Mouse (Mus musculus) testis, adult 2 months (tissue): ENCODE results near the gene Ppp4r3a. TPM values are rescaled to one million over a fixed set of nuclear protein-coding genes. Genes with fewer than 3 reads are reported as not detected.

Source experiments
- H3K27ac ChIP-seq: fragments of 200-500 bp; 2 replicates; pipeline ENCODE4 v1.5.1; 2012; ENCODE audit warnings: low read depth, low read length; ENCODE audit not compliant: control insufficient read depth, insufficient read depth
- H3K27me3 ChIP-seq: fragments of 200-500 bp; 2 replicates; pipeline ENCODE4 v1.6.1; 2012; ENCODE audit warnings: mild to moderate bottlenecking, low read length, moderate library complexity; ENCODE audit not compliant: control insufficient read depth, insufficient read depth
- H3K36me3 ChIP-seq: fragments of 200-500 bp; 2 replicates; pipeline ENCODE4 v1.6.1; 2012; ENCODE audit warnings: mild to moderate bottlenecking, low read length; ENCODE audit not compliant: control insufficient read depth, insufficient read depth
- H3K4me1 ChIP-seq: fragments of 200-500 bp; 2 replicates; pipeline ENCODE4 v1.6.1; 2012; ENCODE audit warnings: low read length; ENCODE audit not compliant: control insufficient read depth, insufficient read depth
- H3K4me3 ChIP-seq: fragments of 200-500 bp; 2 replicates; pipeline ENCODE4 v1.5.1; 2012; ENCODE audit warnings: low read depth, mild to moderate bottlenecking, low read length, moderate library complexity, mixed read lengths; ENCODE audit not compliant: control insufficient read depth
- CTCF ChIP-seq: fragments of 200-500 bp; IDR thresholded peaks from 2 replicates; pipeline ENCODE4 v1.5.1; 2012; ENCODE audit warnings: low read depth, mild to moderate bottlenecking, inconsistent platforms, low read length, moderate library complexity; ENCODE audit not compliant: control insufficient read depth, insufficient read depth, insufficient replicate concordance
- POLR2A ChIP-seq: fragments of 200-500 bp; IDR thresholded peaks from 2 replicates; pipeline ENCODE4 v1.6.1; 2012; ENCODE audit warnings: low read depth, mild to moderate bottlenecking, inconsistent platforms, low read length, moderate library complexity; ENCODE audit not compliant: control insufficient read depth
- polyA plus RNA-seq: library from polyadenylated mRNA; depleted of rRNA; stranded (reverse); fragments of >200 nt; gene quantifications from 2 replicates; pipeline ENCODE4 v1.2.3, GENCODE M21; 2012

Gene Ppp4r3a
- polyA plus RNA-seq, 1 experiment, result 9.8 TPM

- Histone ChIP-seq H3K27ac (no peak overlapping the region), H3K4me1 (no peaks in the 10 kb centered on the region; the same call in 1 of the 2 replicates), H3K36me3 (no peaks in the 10 kb centered on the region; the same call in none of the 2 replicates), H3K4me3 (no peak overlapping the region), H3K27me3 (no peaks in the 10 kb centered on the region)
- no peak for TF ChIP-seq CTCF
- TF ChIP-seq POLR2A, result no peak
Observed at GRCm38 (mm10) chr12:101022353-101022752, 61.1 kb downstream of the Ppp4r3a start.

GRCm38 (mm10) chr12:101021484-101022226, 61.8 kb downstream of the Ppp4r3a start:
- Histone ChIP-seq H3K36me3 (no peaks in the 10 kb centered on the region; the same call in none of the 2 replicates), H3K27ac (no peak overlapping the region), H3K4me3 (no peak overlapping the region), H3K27me3 (no peaks in the 10 kb centered on the region), H3K4me1 (no peaks in the 10 kb centered on the region; the same call in 1 of the 2 replicates)
- no peak for TF ChIP-seq POLR2A
- TF ChIP-seq CTCF, result no peak

- no peaks in the 10 kb centered on the region; the same call in 1 of the 2 replicates for H3K36me3 ChIP-seq
- H3K27me3 ChIP-seq, result no peaks in the 10 kb centered on the region
- H3K4me3 ChIP-seq, result no peak overlapping the region
- no peak for TF ChIP-seq CTCF
- TF ChIP-seq POLR2A, result no peak
- no peak overlapping the region for H3K27ac ChIP-seq
- no peaks in the 10 kb centered on the region for H3K4me1 ChIP-seq
Observed at GRCm38 (mm10) chr12:101020210-101021015, 63.1 kb downstream of the Ppp4r3a start.

- H3K36me3 ChIP-seq, result no peaks in the 10 kb centered on the region; the same call in 1 of the 2 replicates
- TF ChIP-seq POLR2A (no peak), CTCF (no peak)
- no peak overlapping the region for H3K27ac ChIP-seq
Observed at GRCm38 (mm10) chr12:101019443-101019842, 64.1 kb downstream of the Ppp4r3a start.

GRCm38 (mm10) chr12:101019031-101019430, 64.5 kb downstream of the Ppp4r3a start:
- no peaks in the 10 kb centered on the region; the same call in 1 of the 2 replicates for H3K36me3 ChIP-seq
- no peak overlapping the region for H3K27ac ChIP-seq
- H3K4me3 ChIP-seq, result no peak overlapping the region
- H3K27me3 ChIP-seq, result no peaks in the 10 kb centered on the region
- H3K4me1 ChIP-seq, result no peaks in the 10 kb centered on the region
- TF ChIP-seq POLR2A, result no peak
- no peak for TF ChIP-seq CTCF

More at GRCm38 (mm10) chr12:101019443-101019842, 64.1 kb downstream of the Ppp4r3a start:
- H3K4me1 ChIP-seq, result no peaks in the 10 kb centered on the region
- H3K4me3 ChIP-seq, result no peak overlapping the region
- no peaks in the 10 kb centered on the region for H3K27me3 ChIP-seq

GRCm38 (mm10) chr12:101017971-101018371, 65.5 kb downstream of the Ppp4r3a start:
- no peaks in the 10 kb centered on the region; the same call in 1 of the 2 replicates for H3K36me3 ChIP-seq
- TF ChIP-seq POLR2A (no peak), CTCF (no peak)
- H3K4me3 ChIP-seq, result no peak overlapping the region
- H3K27me3 ChIP-seq, result no peaks in the 10 kb centered on the region
- H3K27ac ChIP-seq, result no peak overlapping the region
- H3K4me1 ChIP-seq, result no peaks in the 10 kb centered on the region

GRCm38 (mm10) chr12:101016412-101016928, 67.0 kb downstream of the Ppp4r3a start:
- Histone ChIP-seq H3K27ac (no peak overlapping the region), H3K4me3 (no peak overlapping the region), H3K36me3 (no peaks in the 10 kb centered on the region), H3K27me3 (no peaks in the 10 kb centered on the region), H3K4me1 (no peaks in the 10 kb centered on the region)
- TF ChIP-seq POLR2A (no peak), CTCF (no peak)
